Mouse (Mus musculus): ENCODE data around the gene Kcnh4. TPM values are rescaled to one million over a fixed set of nuclear protein-coding genes. Genes with fewer than 3 reads are reported as not detected.

The Kcnh4 gene
- total RNA-seq, 2 experiments from 2014 or later: not detected

DNA sequence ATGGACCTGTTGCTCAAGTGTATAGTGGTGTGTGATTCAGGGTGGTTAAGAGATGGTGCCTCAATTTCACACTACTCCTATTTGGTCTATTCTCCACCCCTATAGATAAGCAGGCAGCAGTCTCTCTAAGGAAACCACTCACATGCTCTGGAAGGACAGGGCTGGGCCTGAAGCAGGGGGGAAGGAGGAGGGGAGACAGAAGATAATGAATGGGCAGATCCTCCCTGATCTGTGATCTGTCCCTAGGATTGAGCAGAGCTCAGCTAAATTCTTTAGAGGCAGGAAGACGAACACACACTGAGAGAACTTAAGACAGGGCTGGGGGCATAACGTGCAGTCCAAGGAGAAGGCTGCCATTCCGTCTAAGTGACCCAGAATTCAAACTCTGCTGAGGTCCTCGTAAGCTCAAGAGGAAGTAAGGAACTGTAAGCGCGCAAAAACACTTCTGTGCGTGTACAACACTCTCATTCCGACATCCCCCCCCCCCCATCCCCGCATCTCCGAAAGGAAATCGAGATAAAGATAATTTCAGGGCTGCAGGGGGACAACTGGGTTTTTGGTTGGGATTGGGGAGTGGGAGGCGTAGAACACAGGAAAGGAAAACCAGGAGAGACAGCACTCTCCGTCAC, 22.5 kb downstream of the Kcnh4 start:
- intact Hi-C loops (cut with DNase I): no loop called here

DNA sequence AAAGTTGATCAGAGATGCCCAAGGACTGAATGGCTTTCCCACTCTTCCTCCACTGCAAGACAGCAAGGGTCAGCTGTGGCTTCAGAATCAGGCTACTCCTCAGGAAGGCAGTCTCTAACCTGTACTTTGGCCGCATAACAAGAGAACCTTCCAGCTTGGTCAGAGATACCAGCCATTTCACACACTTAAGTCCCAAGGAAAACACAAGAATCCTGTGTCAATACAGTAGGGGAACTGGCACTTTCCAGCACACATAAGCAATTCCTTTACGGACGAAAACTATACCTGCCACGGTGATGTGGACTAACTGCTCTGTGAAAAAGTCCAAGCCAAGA, 23.0 kb downstream of the Kcnh4 start:
- intact Hi-C loops (cut with DNase I): no loop called here
- DNase-seq: no peak

More for the DNA sequence above, 22.5 kb downstream of the Kcnh4 start:
- no peak for DNase-seq

DNA sequence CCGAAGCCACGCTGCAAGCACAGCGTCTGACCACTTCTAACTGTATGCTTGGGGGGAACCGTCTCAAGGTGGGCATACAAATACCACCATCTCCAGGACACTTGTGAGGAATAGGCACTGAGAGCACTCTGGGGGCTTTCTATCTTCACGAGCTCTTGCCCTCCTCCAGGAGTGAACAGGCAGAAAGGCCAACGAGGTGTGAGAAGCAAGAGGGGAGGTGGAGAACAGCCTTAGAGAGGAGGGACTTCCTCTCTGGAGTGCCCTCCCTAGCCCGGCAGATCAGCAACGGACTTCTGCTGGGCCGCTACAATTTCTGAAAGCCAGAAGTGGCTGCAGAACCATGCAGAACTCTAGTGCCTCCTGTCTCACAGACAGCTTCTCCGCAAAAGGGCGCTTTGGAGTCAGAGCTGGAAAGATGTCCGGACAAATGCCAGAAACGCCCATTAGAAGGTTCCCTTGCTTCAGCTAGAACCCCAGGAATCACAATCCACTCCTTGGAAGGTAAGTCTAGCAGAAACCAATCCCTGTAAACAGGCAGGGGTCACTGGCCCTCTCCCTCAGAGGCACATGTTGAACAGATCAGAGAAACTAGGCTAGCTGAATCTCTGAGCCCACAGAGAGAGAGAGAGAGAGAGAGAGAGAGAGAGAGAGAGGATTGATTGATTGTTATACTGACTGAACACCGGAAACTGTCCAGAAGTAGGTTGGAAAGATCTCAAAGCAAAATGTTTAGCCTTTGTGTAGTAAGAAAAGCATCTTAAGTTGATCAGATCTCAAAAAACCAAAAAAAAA, 23.6 kb downstream of the Kcnh4 start:
- intact Hi-C loops (cut with DNase I): no loop called here
- no peak for DNase-seq

DNA sequence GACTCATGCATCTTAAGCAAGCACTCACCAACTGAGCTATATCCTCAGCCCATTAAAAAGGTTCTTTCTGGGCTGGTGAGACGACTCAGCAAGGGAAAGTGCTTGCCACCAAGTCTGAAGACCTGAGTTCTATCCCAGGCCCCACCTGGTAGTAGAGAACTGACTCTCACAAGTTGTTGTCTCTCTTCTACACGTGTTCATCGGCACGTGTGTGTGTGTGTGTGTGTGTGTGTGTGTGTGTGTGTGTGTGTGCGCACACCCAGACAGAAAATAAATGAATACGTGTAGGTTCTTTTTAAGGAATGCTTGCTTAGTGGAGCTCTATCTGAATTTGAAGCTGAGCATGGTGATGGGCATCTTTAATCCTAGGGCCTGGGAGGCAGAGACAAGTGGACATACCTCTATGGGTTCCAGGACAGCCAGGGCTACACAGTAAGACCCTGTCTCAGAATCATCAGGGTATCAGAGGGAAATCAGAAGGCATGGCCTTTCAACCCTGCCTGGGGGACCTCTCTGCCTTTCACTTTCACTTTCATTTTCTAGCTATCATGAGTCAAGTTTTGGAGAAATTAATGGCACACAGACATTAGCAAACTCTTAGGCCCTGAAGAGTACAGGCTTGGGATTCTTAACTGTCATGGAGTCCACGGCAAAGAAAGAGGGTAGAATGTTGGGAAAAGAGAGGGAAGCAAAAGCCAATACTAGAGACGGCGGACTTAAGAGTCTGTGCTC, 24.4 kb downstream of the Kcnh4 start:
- no peak for DNase-seq
- intact Hi-C loops (cut with DNase I): no loop called here

DNA sequence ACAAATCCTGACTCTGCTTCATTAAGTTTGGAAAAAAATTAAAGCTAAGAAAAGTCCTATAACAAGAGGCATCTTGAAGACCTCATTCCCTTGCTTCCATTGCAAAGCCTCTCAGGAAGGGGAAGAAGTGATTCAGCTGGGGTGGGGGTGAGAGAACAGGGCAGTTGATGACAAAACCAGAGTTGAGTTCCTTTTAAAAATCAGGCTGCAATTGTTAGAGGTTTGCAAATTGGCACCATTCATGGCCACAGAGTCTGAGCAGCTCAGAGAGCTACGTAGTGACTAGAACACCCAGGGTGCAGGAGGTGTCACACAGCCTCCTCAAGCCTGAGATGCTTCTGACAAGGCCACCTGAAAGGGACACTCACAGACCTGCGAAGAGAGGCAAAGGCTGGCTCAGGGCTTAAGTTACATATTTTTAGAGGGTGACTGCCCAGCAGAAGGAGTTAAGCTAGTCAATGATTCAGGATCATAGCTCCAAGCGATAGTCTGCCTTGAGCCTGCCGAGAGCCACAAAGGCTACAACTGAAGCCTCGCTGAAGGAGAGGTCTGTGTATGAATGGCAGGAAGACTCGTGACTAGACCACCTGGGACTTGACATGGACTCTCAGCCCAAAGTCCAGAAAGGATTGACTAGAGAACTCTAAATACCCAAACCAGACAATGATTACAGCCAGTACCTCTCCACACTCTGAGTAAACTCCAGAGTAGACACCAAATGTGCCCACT, 29.1 kb downstream of the Kcnh4 start:
- DNase-seq: no peak
- intact Hi-C loops (cut with DNase I): no loop called here

DNA sequence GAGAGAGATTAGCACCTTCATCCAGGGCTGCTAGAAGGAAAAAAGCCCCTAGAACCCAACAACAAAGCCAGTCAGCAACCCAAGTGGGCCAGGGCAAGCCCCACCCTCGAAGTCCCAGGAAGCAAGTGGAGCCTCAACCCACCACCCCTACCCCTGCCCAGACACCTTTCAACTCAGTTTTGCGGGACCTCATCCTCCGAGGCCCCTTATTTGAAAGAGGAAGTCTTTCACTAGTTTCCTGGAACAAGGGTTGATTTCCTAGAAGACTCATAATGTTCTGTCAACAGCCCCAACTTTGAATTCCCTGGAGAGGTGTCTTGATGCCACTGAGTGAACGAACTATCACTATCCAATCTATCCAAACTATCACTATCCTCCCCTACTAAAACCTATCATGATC, 29.8 kb downstream of the Kcnh4 start:
- DNase-seq: no peak
- intact Hi-C loops (cut with DNase I): no loop called here

DNA sequence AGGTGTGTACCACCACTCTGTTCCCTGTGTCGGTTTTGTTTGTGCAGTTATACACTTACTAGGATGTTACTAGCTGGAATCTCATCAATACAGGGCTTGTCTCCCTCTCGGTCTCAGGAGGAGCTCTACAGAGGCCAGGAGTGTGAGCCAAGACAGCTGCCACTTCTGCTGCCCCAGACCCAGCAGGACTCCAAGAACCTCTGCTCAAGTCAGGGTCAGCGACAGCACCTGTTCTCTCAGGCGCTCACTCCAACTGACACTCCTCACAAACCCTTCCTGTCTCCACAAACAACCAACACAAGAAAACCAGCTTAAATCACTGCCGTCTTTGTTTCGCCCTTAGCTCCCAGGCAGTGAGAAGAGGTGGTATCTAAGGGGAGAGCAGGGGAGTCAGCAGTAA, 31.1 kb downstream of the Kcnh4 start:
- DNase-seq: no peak
- intact Hi-C loops (cut with DNase I): no loop called here

DNA sequence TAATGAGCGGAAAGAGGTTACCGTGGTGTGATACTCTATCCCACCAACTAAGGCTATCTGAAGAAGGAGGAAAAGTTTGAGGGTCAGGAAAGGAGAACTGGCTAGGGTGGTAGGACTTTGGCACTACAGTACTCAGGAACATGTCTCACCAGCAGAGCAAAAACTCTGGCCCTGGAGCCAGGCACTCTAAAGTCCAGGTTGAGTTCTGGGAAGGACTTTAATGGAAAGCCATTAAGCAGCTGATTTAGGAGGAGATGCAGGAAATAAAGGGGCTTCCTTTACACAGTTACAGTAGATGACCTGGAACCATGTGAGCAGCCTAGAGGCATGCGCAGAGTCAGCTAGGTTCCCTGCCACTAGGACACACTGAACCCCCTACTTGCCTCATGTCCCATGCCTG, 32.5 kb downstream of the Kcnh4 start:
- intact Hi-C loops (cut with DNase I): no loop called here
- DNase-seq: no peak

DNA sequence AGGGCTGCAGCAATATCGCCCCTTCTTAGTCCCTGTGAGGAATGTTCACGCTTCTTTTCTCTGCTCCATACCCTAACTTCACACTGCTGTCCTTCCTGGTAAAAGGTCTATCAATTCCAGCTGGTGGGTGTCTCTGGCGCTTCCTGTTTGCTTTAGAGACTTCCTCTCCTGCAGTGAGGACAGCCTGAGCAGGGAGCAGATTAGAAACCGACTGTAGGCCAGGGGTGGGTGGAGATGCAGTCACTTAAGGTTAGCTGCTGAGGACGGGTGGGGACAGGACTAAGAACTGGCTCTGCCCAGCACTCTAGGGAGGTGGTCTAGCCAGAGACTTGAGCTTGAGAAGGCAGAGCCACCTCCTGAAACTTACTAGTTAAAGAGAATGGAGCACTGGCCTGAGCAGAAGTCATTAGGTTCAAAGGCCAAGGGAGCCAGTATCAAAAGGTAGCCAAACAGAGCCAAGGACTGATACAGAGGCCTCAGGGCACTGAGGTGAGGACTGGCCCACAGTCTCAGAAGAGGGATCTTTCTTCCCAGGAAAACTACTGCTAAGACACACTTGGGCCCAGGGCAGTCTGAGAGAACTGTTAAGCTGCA, 34.7 kb downstream of the Kcnh4 start:
- DNase-seq: no peak

DNA sequence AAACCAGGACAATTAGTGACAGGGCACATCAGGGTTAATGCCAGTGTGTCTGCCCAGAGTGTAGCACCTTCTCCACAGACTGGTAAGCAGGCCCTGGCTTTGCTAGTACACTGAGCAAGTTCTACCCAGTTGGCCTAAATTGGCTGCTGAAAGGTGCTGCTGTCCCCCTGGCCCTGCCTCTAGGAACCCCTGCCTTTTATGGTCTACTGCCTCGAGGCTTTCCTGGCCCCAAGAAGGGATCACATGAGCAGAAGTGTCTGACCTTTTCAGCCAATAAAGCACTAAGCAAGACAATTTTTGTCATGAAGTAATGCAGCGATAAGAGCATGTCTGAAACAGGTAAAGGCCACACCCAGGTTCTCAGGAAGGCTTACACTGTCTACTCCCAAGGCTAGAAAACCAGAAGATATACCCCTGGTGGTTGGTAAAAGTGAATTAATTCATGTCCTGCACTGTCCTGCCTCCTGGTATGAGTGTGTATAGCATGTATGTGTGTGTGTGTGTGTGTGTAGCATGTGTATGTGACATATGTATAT, 37.2 kb downstream of the Kcnh4 start:
- intact Hi-C loops (cut with DNase I): no loop called here
- DNase-seq: no peak

More for the DNA sequence above, 34.7 kb downstream of the Kcnh4 start:
- intact Hi-C loops (cut with DNase I): no loop called here

DNA sequence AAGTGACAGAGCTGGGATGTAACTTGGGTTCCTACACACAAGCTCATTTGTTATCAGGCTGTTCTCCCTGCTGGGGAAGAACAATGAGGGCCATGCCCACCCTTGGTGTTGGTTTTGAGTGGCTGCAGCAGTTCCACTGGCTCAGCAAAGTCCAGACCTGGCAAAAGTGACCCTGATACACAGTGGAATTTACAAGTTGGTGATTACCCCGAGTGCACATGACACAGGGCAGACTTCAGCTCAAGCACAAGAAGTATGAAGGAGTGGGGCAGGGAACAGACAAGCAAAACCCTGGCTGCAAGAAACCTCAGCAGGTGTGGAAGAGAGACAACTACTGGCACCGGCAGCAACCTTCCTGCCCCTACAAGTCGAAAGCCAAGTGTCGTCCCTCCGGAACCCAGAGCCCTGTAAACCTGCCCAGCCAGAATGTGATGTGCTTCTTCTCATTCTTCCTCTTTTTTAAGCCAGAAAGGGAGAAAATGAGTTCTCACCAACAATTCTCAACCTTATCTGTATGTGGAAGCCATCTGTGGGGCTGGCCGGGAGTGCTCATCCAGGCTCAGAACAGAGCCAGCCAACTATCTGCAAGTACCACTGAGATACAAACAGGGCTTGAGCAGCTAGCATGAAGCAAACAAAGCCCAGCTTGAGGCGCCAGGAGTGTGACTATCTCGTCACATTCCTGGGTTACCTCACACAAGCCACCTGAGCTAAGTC, 37.8 kb downstream of the Kcnh4 start:
- intact Hi-C loops (cut with DNase I): no loop called here
- DNase-seq: no peak

DNA sequence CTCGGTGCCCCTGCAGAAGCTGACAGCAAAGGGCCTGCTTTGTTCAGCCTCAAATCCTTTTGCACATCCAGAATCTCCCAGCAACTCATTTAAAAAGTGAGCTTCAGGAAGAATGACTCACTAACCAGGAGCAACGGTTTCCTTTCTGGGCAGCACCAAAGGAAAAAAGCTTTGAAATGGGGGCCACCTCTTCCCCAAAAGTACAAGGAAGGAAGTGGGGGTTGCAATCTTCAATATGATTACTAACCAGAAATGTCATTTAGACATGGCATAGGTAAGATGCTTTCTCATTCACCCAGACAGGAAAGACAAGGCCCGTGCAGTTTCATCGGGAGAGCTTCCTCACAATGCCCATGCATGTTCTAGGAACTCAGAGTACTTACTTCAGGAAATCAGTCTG, 38.5 kb downstream of the Kcnh4 start:
- no peak for DNase-seq
- intact Hi-C loops (cut with DNase I): no loop called here

DNA sequence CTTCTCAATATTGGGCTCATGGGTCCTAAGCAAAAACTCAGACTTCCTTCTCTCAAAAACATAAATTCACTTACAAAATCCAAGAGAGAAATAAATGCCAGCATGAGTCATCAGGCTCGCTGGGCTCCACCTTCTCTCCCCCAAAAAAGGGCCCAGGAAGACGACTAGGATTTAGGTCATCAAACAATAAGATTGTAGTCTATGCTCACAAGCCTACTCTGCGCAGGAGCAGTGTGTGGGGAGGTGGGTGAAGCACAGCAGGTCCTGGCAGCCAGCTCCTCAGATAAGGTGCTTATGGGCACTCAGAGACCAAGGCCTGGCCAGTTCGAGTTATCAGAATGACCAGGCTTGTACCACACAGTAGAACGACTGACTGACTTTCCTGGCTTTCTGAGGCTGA, 39.4 kb downstream of the Kcnh4 start:
- no peak for DNase-seq
- intact Hi-C loops (cut with DNase I): no loop called here

DNA sequence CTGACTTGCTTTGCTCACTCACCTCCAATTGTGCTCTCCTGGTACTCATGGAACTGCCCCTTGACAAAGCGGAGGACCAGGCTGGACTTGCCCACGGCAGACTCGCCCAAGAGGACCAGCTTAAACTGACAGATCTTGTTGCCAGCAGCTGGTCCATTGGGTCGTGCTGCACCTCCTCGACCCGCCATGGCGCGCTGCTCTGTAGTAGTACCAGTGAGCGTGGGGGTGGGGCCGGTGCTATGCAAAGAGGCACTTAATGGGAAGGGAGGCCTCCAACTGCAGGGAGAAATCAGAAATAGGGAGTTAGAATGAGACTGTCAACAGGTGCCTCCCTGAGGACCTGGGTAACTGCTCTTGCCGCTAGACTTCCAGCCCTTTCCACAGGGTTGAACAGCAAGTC, 39.8 kb downstream of the Kcnh4 start:
- intact Hi-C loops (cut with DNase I): loop anchor here (10.0 kb wide), 1 partner anchor 235 kb away; no protein-coding TSS in a partner anchor

DNA sequence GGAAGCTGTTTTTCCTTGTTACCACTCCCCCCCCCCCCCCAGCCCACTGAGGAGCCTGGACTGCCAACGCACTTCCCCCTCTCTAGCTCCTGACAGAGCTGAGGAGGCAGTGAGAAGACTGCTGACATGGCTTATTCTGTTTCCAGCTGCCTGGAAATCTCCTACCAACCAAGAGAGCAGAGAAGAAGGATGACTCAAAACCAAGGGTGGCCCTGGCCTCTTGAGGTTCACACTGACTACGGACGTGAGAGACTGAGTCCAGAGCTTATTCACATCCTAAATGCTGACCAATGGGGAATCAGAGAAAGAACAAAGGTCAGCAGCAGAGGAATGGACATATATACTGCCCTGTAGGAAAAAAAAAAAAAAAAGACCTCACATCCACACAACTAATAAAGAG, 40.4 kb downstream of the Kcnh4 start:
- no peak for DNase-seq
- intact Hi-C loops (cut with DNase I): loop anchor here (10.0 kb wide), 1 partner anchor 235 kb away; no protein-coding TSS in a partner anchor

More for the DNA sequence above, 39.8 kb downstream of the Kcnh4 start:
- no peak for DNase-seq

DNA sequence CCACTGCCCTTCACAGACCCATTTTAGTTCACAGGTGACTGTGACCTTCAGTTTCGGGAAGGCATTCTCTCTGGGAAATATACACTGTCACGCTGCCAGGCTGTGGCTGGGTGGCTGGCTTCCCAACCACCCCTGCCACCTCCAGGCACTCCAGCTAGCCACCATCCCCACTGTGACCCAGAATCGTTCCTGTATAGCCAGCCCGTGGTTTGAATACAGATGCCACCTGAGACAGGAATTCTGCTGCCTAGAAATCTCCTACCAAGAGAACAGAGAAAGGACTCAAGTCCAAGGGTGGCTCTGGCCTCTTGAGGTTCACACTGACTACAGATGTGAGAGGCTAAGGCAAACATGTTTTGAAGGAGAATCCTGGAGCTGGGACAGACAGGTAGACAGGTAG, 40.9 kb downstream of the Kcnh4 start:
- no peak for DNase-seq
- intact Hi-C loops (cut with DNase I): loop anchor here (10.0 kb wide), 1 partner anchor 236 kb away; no protein-coding TSS in a partner anchor

DNA sequence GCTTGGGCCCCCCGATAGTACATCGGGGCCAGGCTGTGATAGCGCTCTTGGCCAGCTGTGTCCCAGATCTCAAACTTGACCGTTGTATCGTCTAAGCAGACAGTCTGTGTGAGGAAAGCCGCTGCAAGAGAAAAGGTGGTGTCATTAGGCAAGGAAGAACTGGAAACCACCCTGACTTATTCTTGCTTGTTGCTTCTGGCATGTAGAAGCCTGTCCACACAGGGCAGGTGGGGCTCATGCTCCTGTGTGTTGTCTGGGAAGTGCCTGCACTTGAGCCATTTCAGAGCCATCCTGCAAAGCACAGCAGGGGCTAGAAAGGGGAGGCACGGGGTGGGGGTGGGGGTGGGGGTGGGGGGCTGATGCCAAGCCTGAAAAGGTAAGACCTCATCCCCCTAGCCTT, 41.3 kb downstream of the Kcnh4 start:
- no peak for DNase-seq
- intact Hi-C loops (cut with DNase I): loop anchor here (10.0 kb wide), 1 partner anchor 236 kb away; no protein-coding TSS in a partner anchor

DNA sequence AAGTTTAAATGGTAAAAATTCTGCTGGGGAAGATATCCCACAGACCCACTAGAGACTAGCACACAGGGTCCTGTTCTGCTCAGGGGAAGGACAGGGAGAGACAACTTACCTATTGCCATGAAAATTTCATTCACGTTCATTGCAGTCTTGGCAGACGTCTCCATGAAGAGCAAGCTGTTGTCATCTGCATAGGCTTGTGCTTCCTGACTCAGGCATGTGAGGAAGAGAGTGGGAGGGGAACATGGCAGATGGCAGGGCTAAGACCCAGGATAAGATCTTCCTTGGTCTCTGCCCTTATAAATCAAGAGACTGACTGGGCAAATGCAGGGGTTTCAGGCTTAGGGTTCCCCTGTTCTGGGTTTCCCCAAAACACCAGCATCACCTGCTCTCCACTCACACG, 43.1 kb downstream of the Kcnh4 start:
- no peak for DNase-seq
- intact Hi-C loops (cut with DNase I): loop anchor here (10.0 kb wide), 1 partner anchor 238 kb away; no protein-coding TSS in a partner anchor

DNA sequence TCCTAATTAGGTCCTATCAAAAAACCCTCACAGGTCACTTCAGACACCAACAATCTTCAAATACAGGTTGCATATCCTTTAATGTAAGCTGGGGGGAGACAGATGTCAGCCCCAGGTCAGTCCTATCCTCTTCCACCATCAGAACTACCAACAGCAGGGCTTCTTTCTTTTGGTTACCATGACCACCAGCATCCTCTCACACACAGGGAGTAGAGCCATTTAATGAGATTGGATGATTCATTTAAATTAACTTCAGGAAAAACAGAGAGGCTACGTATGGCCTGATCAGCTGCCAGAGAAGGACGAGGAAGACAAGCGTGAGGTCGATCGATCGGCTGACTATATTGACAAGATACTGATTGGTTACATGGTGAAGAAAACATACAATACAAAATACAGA, 44.8 kb downstream of the Kcnh4 start:
- intact Hi-C loops (cut with DNase I): loop anchor here (2.0 to 10.0 kb wide), 2 partner anchors 46 to 240 kb away; no protein-coding TSS in a partner anchor
- DNase-seq: no peak
